In genomic region chr12:81679807-81680529, GRCm38 (mm10) we compare ENCODE assay signal across 21 mouse cellular contexts. TPM values are rescaled to one million over a fixed set of nuclear protein-coding genes. Genes with fewer than 3 reads are reported as not detected.
"Had no signal": no experiment of that assay in that cellular context is flagged by ENCODE, and none has a peak within 500 bp of the region (broad histone marks: within the 10 kb centered on the region; RNA-seq: fewer than 3 reads in every experiment).

No protein-coding gene starts in this region.

- H3K9me3 ChIP-seq: limb, embryonic 12.5 days; limb, embryonic 15.5 days; liver, embryonic 13.5 days; neural tube, embryonic 12.5 days; neural tube, embryonic 15.5 days had no signal

- DNase-seq: kidney, postnatal 14 days; kidney, postnatal 4 days; left cerebral cortex, postnatal 4 days; liver, embryonic 13.5 days; lung, adult 2 months; lung, postnatal 14 days; lung, postnatal 4 days; midbrain, embryonic 14.5 days; right cerebral cortex, adult 18-20 months; right cerebral cortex, postnatal 14 days; right cerebral cortex, postnatal 4 days; thymus, adult 2 months; thymus, postnatal 14 days had no signal

- H3K4me2 ChIP-seq: limb, embryonic 12.5 days; limb, embryonic 15.5 days; liver, embryonic 13.5 days; midbrain, embryonic 11.5 days; neural tube, embryonic 12.5 days; neural tube, embryonic 15.5 days had no signal

- H3K27ac ChIP-seq: limb, embryonic 12.5 days; limb, embryonic 15.5 days; liver, embryonic 13.5 days; neural tube, embryonic 12.5 days; neural tube, embryonic 15.5 days; stomach, postnatal 0 days had no signal

- H3K4me1 ChIP-seq: limb, embryonic 12.5 days; liver, embryonic 13.5 days; neural tube, embryonic 12.5 days; neural tube, embryonic 15.5 days had no signal

- H3K9ac ChIP-seq: limb, embryonic 12.5 days; limb, embryonic 15.5 days; liver, embryonic 13.5 days; neural tube, embryonic 12.5 days; neural tube, embryonic 15.5 days had no signal

- H3K4me3 ChIP-seq: limb, embryonic 12.5 days; limb, embryonic 15.5 days; liver, embryonic 13.5 days; neural tube, embryonic 12.5 days; neural tube, embryonic 15.5 days had no signal

- H3K27me3 ChIP-seq: limb, embryonic 15.5 days; liver, embryonic 13.5 days; neural tube, embryonic 12.5 days; neural tube, embryonic 15.5 days had no signal

- H3K36me3 ChIP-seq: limb, embryonic 12.5 days; limb, embryonic 15.5 days; liver, embryonic 13.5 days; neural tube, embryonic 12.5 days; neural tube, embryonic 15.5 days had no signal

RNA-seq across cellular contexts. Expression of gene Ttc9, which starts 48.9 kb away (rescaled TPM):
- total RNA-seq: megakaryocyte progenitor cell, adult 5-6 weeks; megakaryocyte-erythroid progenitor cell, adult 5-6 weeks had no signal
